Mouse (Mus musculus): Measurements from ENCODE around the gene Mex3d.

GRCm38 (mm10) chr10:80406684-80407501 is 19.4 kb upstream of the Mex3d start, which contains the start of gene Uqcr11:
- TF ChIP-seq ZMIZ1 (IDR thresholded peaks at IDR 0.05; ENCODE audit: low read depth, low read length) (peak; percentile 90), CTCF (IDR thresholded peaks at IDR 0.05 in 2 of 3, conservative IDR thresholded peaks at IDR 0.05 in 1 of 3; ENCODE audit: control insufficient read depth in 1 of 3, insufficient read depth in 1 of 3, low read depth in 2 of 3, low read length in 3 of 3, poor library complexity in 1 of 3, severe bottlenecking in 1 of 3) (no peak), POLR2AphosphoS2 (IDR thresholded peaks at IDR 0.05; ENCODE audit: low read length) (peak; percentile 90), MAX (IDR thresholded peaks at IDR 0.05; ENCODE audit: low read length) (0 out of 2 replicates have a peak, but pooled peaks have one; percentile 13), TBP (IDR thresholded peaks at IDR 0.05; ENCODE audit: low read depth, low read length) (peak; percentile 93), ZC3H11A (IDR thresholded peaks at IDR 0.05; ENCODE audit: low read depth, low read length) (no peak), USF1 (IDR thresholded peaks at IDR 0.05; ENCODE audit: low read depth, low read length) (no peak), NRF1 (IDR thresholded peaks at IDR 0.05; ENCODE audit: insufficient read depth, low read depth, low read length, poor library complexity, severe bottlenecking) (peak; percentile 85), NELFE (IDR thresholded peaks at IDR 0.05; ENCODE audit: low read depth, low read length) (peak; percentile 98), ELF1 (IDR thresholded peaks at IDR 0.05; ENCODE audit: low read depth, low read length) (peak; percentile 87)
